Mouse (Mus musculus): ENCODE measurements around the gene Slc25a11. TPM values are rescaled to one million over a fixed set of nuclear protein-coding genes. Genes with fewer than 3 reads are reported as not detected.

Gene Slc25a11
- polyA plus RNA-seq, 1 experiment from 2014 or later = 158 TPM

- Histone ChIP-seq H3K4me1 (ENCODE audit: control insufficient read depth, insufficient read depth, low read length) (no peaks in the 10 kb centered on the region), H3K36me3 (ENCODE audit: control insufficient read depth, insufficient read depth, low read length) (peaks cover 94% of the 10 kb centered on the region), H3K4me2 (ENCODE audit: low read length) (no peak overlapping the region), H3K9ac (replicated peaks; ENCODE audit: low read length) (no peak overlapping the region), H3K4me3 (replicated peaks; ENCODE audit: low read depth, low read length) (no peak overlapping the region), H3K27ac (replicated peaks; ENCODE audit: low read depth, low read length) (no peak overlapping the region), H3K9me3 (ENCODE audit: control insufficient read depth, low read length) (no peaks in the 10 kb centered on the region), H3K27me3 (ENCODE audit: control insufficient read depth, insufficient read depth, low read length) (no peaks in the 10 kb centered on the region)
- ATAC-seq (ENCODE audit: low FRiP score, low TSS enrichment) = no peak
- WGBS = 86% methylated on average over 26 of the region's 26 CpGs
- DNase-seq = no peak
These were observed 38.8 kb downstream of the Slc25a11 start for GRCm38 (mm10) chr11:70608381-70609066.

- WGBS = 88% methylated on average over 9 of the region's 9 CpGs
- peaks cover 95% of the 10 kb centered on the region for H3K36me3 ChIP-seq (ENCODE audit: control insufficient read depth, insufficient read depth, low read length)
These were observed 39.7 kb downstream of the Slc25a11 start for GRCm38 (mm10) chr11:70607611-70608010.

GRCm38 (mm10) chr11:70606717-70607116 is 40.6 kb downstream of the Slc25a11 start:
- no peak overlapping the region for H3K27ac ChIP-seq (replicated peaks; ENCODE audit: low read depth, low read length)
- no peak for DNase-seq
- H3K4me3 ChIP-seq (replicated peaks; ENCODE audit: low read depth, low read length) = no peak overlapping the region
- no peaks in the 10 kb centered on the region for H3K27me3 ChIP-seq (ENCODE audit: control insufficient read depth, insufficient read depth, low read length)
- no peak overlapping the region for H3K4me2 ChIP-seq (ENCODE audit: low read length)
- H3K36me3 ChIP-seq (ENCODE audit: control insufficient read depth, insufficient read depth, low read length) = peaks cover 95% of the 10 kb centered on the region
- no peaks in the 10 kb centered on the region for H3K9me3 ChIP-seq (ENCODE audit: control insufficient read depth, low read length)
- 79% methylated on average over 12 of the region's 12 CpGs for WGBS
- H3K4me1 ChIP-seq (ENCODE audit: control insufficient read depth, insufficient read depth, low read length) = no peaks in the 10 kb centered on the region
- no peak overlapping the region for H3K9ac ChIP-seq (replicated peaks; ENCODE audit: low read length)
- no peak for ATAC-seq (ENCODE audit: low FRiP score, low TSS enrichment)

More at GRCm38 (mm10) chr11:70607611-70608010, 39.7 kb downstream of the Slc25a11 start:
- Histone ChIP-seq H3K9me3 (ENCODE audit: control insufficient read depth, low read length) (no peaks in the 10 kb centered on the region), H3K4me3 (replicated peaks; ENCODE audit: low read depth, low read length) (no peak overlapping the region), H3K9ac (replicated peaks; ENCODE audit: low read length) (no peak overlapping the region), H3K4me2 (ENCODE audit: low read length) (no peak overlapping the region), H3K27ac (replicated peaks; ENCODE audit: low read depth, low read length) (no peak overlapping the region), H3K27me3 (ENCODE audit: control insufficient read depth, insufficient read depth, low read length) (no peaks in the 10 kb centered on the region), H3K4me1 (ENCODE audit: control insufficient read depth, insufficient read depth, low read length) (no peaks in the 10 kb centered on the region)
- ATAC-seq (ENCODE audit: low FRiP score, low TSS enrichment) (no peak), DNase-seq (no peak)

GRCm38 (mm10) chr11:70605024-70605566 is 42.2 kb downstream of the Slc25a11 start:
- H3K9me3 ChIP-seq (ENCODE audit: control insufficient read depth, low read length) = no peaks in the 10 kb centered on the region
- H3K4me2 ChIP-seq (ENCODE audit: low read length) = no peak overlapping the region
- no peak overlapping the region for H3K27ac ChIP-seq (replicated peaks; ENCODE audit: low read depth, low read length)
- no peaks in the 10 kb centered on the region for H3K27me3 ChIP-seq (ENCODE audit: control insufficient read depth, insufficient read depth, low read length)
- 65% methylated on average over 14 of the region's 14 CpGs for WGBS
- peak; percentile 89 for DNase-seq
- H3K36me3 ChIP-seq (ENCODE audit: control insufficient read depth, insufficient read depth, low read length) = peaks cover 85% of the 10 kb centered on the region
- no peak overlapping the region for H3K9ac ChIP-seq (replicated peaks; ENCODE audit: low read length)
- no peak overlapping the region for H3K4me3 ChIP-seq (replicated peaks; ENCODE audit: low read depth, low read length)
- no peak for ATAC-seq (ENCODE audit: low FRiP score, low TSS enrichment)
- H3K4me1 ChIP-seq (ENCODE audit: control insufficient read depth, insufficient read depth, low read length) = no peaks in the 10 kb centered on the region

- H3K27me3 ChIP-seq (ENCODE audit: control insufficient read depth, insufficient read depth, low read length) = no peaks in the 10 kb centered on the region
- ATAC-seq (ENCODE audit: low FRiP score, low TSS enrichment) (no peak), DNase-seq (no peak)
- 92% methylated on average over 9 of the region's 9 CpGs for WGBS
- H3K9me3 ChIP-seq (ENCODE audit: control insufficient read depth, low read length) = no peaks in the 10 kb centered on the region
- H3K4me3 ChIP-seq (replicated peaks; ENCODE audit: low read depth, low read length) = no peak overlapping the region
- H3K9ac ChIP-seq (replicated peaks; ENCODE audit: low read length) = no peak overlapping the region
- H3K4me1 ChIP-seq (ENCODE audit: control insufficient read depth, insufficient read depth, low read length) = no peaks in the 10 kb centered on the region
- no peak overlapping the region for H3K4me2 ChIP-seq (ENCODE audit: low read length)
- H3K27ac ChIP-seq (replicated peaks; ENCODE audit: low read depth, low read length) = no peak overlapping the region
- H3K36me3 ChIP-seq (ENCODE audit: control insufficient read depth, insufficient read depth, low read length) = peaks cover 45% of the 10 kb centered on the region
These were observed 48.8 kb downstream of the Slc25a11 start for GRCm38 (mm10) chr11:70598451-70598953.

- Histone ChIP-seq H3K9ac (replicated peaks; ENCODE audit: low read length) (no peak overlapping the region), H3K4me3 (replicated peaks; ENCODE audit: low read depth, low read length) (no peak overlapping the region), H3K27ac (replicated peaks; ENCODE audit: low read depth, low read length) (no peak overlapping the region), H3K9me3 (ENCODE audit: control insufficient read depth, low read length) (no peaks in the 10 kb centered on the region), H3K4me1 (ENCODE audit: control insufficient read depth, insufficient read depth, low read length) (no peaks in the 10 kb centered on the region), H3K36me3 (ENCODE audit: control insufficient read depth, insufficient read depth, low read length) (peaks cover 34% of the 10 kb centered on the region), H3K27me3 (ENCODE audit: control insufficient read depth, insufficient read depth, low read length) (no peaks in the 10 kb centered on the region), H3K4me2 (ENCODE audit: low read length) (no peak overlapping the region)
- 91% methylated on average over 6 of the region's 6 CpGs for WGBS
- DNase-seq (no peak), ATAC-seq (ENCODE audit: low FRiP score, low TSS enrichment) (no peak)
These were observed 50.0 kb downstream of the Slc25a11 start for GRCm38 (mm10) chr11:70597301-70597700.

- H3K4me3 ChIP-seq (replicated peaks; ENCODE audit: low read depth, low read length) = no peak overlapping the region
- ATAC-seq (ENCODE audit: low FRiP score, low TSS enrichment) (no peak), DNase-seq (no peak)
- H3K27ac ChIP-seq (replicated peaks; ENCODE audit: low read depth, low read length) = no peak overlapping the region
- 47% methylated on average over 4 of the region's 4 CpGs for WGBS
- no peaks in the 10 kb centered on the region for H3K4me1 ChIP-seq (ENCODE audit: control insufficient read depth, insufficient read depth, low read length)
- H3K9me3 ChIP-seq (ENCODE audit: control insufficient read depth, low read length) = no peaks in the 10 kb centered on the region
- H3K4me2 ChIP-seq (ENCODE audit: low read length) = no peak overlapping the region
- no peaks in the 10 kb centered on the region for H3K27me3 ChIP-seq (ENCODE audit: control insufficient read depth, insufficient read depth, low read length)
- H3K9ac ChIP-seq (replicated peaks; ENCODE audit: low read length) = 0 out of 2 replicates have a peak overlapping the region, but pooled peaks have one; percentile 24
- peaks cover 25% of the 10 kb centered on the region for H3K36me3 ChIP-seq (ENCODE audit: control insufficient read depth, insufficient read depth, low read length)
These were observed 51.2 kb downstream of the Slc25a11 start for GRCm38 (mm10) chr11:70596094-70596493.

- Histone ChIP-seq H3K36me3 (ENCODE audit: control insufficient read depth, insufficient read depth, low read length) (peaks cover 25% of the 10 kb centered on the region), H3K4me1 (ENCODE audit: control insufficient read depth, insufficient read depth, low read length) (no peaks in the 10 kb centered on the region), H3K4me2 (ENCODE audit: low read length) (no peak overlapping the region), H3K9ac (replicated peaks; ENCODE audit: low read length) (no peak overlapping the region), H3K27ac (replicated peaks; ENCODE audit: low read depth, low read length) (no peak overlapping the region), H3K27me3 (ENCODE audit: control insufficient read depth, insufficient read depth, low read length) (no peaks in the 10 kb centered on the region), H3K9me3 (ENCODE audit: control insufficient read depth, low read length) (no peaks in the 10 kb centered on the region), H3K4me3 (replicated peaks; ENCODE audit: low read depth, low read length) (no peak overlapping the region)
- DNase-seq = no peak
- WGBS = 72% methylated on average over 2 of the region's 2 CpGs
- ATAC-seq (ENCODE audit: low FRiP score, low TSS enrichment) = no peak
These were observed 51.6 kb downstream of the Slc25a11 start for GRCm38 (mm10) chr11:70595638-70596037.

Data from midbrain, embryonic 14.5 days (tissue).